Mouse (Mus musculus): Measurements from ENCODE around the gene Ankrd44. TPM values are rescaled to one million over a fixed set of nuclear protein-coding genes. Genes with fewer than 3 reads are reported as not detected.

Ankrd44 gene
- total RNA-seq, 2 experiments from 2014 or later, result 8.8 to 14.5 TPM

GRCm38 (mm10) chr1:54933646-54934045 is 7.5 kb upstream of the Ankrd44 start:
- DNase-seq (ENCODE audit: low spot score in 2 of 2), result no peak
- Histone ChIP-seq H3K4me3 (no peak overlapping the region), H3K27ac (no peak overlapping the region)
- TF ChIP-seq CTCF (conservative IDR thresholded peaks at IDR 0.05), result no peak

- no peak for DNase-seq (ENCODE audit: low spot score in 2 of 2)
- Histone ChIP-seq H3K4me3 (no peak overlapping the region), H3K27ac (no peak overlapping the region)
- TF ChIP-seq CTCF (conservative IDR thresholded peaks at IDR 0.05), result no peak
These were observed 6.4 kb upstream of the Ankrd44 start for GRCm38 (mm10) chr1:54932456-54933115.

- no peak for TF ChIP-seq CTCF (conservative IDR thresholded peaks at IDR 0.05)
- no peak overlapping the region for H3K27ac ChIP-seq
- DNase-seq (ENCODE audit: low spot score in 2 of 2), result no peak
- no peak overlapping the region for H3K4me3 ChIP-seq
These were observed 5.0 kb upstream of the Ankrd44 start for GRCm38 (mm10) chr1:54931231-54931630.

GRCm38 (mm10) chr1:54930670-54931200 is 4.5 kb upstream of the Ankrd44 start:
- DNase-seq (ENCODE audit: low spot score in 2 of 2), result no peak
- no peak for TF ChIP-seq CTCF (conservative IDR thresholded peaks at IDR 0.05)
- H3K27ac ChIP-seq, result no peak overlapping the region

GRCm38 (mm10) chr1:54925451-54925934 is 694 bp downstream of the Ankrd44 start:
- Histone ChIP-seq H3K4me3 (peak overlapping the region; percentile 83), H3K27ac (peak overlapping the region; percentile 79)
- DNase-seq (ENCODE audit: low spot score in 2 of 2), result no peak
- TF ChIP-seq CTCF (conservative IDR thresholded peaks at IDR 0.05), result no peak

More at GRCm38 (mm10) chr1:54930670-54931200, 4.5 kb upstream of the Ankrd44 start:
- no peak overlapping the region for H3K4me3 ChIP-seq

- Histone ChIP-seq H3K4me3 (peak overlapping the region; percentile 83), H3K27ac (no peak overlapping the region)
- no peak for DNase-seq (ENCODE audit: low spot score in 2 of 2)
- TF ChIP-seq CTCF (conservative IDR thresholded peaks at IDR 0.05), result no peak
These were observed 1.4 kb downstream of the Ankrd44 start for GRCm38 (mm10) chr1:54924760-54925159.

GRCm38 (mm10) chr1:54924309-54924685 is 1.9 kb downstream of the Ankrd44 start:
- DNase-seq (ENCODE audit: low spot score in 2 of 2), result no peak
- H3K4me3 ChIP-seq, result no peak overlapping the region
- no peak overlapping the region for H3K27ac ChIP-seq
- no peak for TF ChIP-seq CTCF (conservative IDR thresholded peaks at IDR 0.05)

- DNase-seq (ENCODE audit: low spot score in 2 of 2), result no peak
- TF ChIP-seq CTCF (conservative IDR thresholded peaks at IDR 0.05), result no peak
- Histone ChIP-seq H3K4me3 (no peak overlapping the region), H3K27ac (no peak overlapping the region)
These were observed 2.5 kb downstream of the Ankrd44 start for GRCm38 (mm10) chr1:54923366-54924308.

GRCm38 (mm10) chr1:54922707-54923106 is 3.5 kb downstream of the Ankrd44 start:
- peak; percentile 39 to 42 for DNase-seq (ENCODE audit: low spot score in 2 of 2)
- Histone ChIP-seq H3K4me3 (no peak overlapping the region), H3K27ac (peak overlapping the region; percentile 14; the same call in 1 of the 2 replicates)
- no peak for TF ChIP-seq CTCF (conservative IDR thresholded peaks at IDR 0.05)

- Histone ChIP-seq H3K27ac (peak overlapping the region; percentile 14; the same call in 1 of the 2 replicates), H3K4me3 (no peak overlapping the region)
- no peak for DNase-seq (ENCODE audit: low spot score in 2 of 2)
- no peak for TF ChIP-seq CTCF (conservative IDR thresholded peaks at IDR 0.05)
These were observed 4.1 kb downstream of the Ankrd44 start for GRCm38 (mm10) chr1:54922025-54922574.

GRCm38 (mm10) chr1:54920132-54920531 is 6.1 kb downstream of the Ankrd44 start:
- Histone ChIP-seq H3K4me3 (no peak overlapping the region), H3K27ac (no peak overlapping the region)
- no peak for TF ChIP-seq CTCF (conservative IDR thresholded peaks at IDR 0.05)
- DNase-seq (ENCODE audit: low spot score in 2 of 2), result no peak

GRCm38 (mm10) chr1:54916456-54916855 is 9.7 kb downstream of the Ankrd44 start:
- Histone ChIP-seq H3K27ac (no peak overlapping the region), H3K4me3 (no peak overlapping the region)
- TF ChIP-seq CTCF (conservative IDR thresholded peaks at IDR 0.05), result no peak
- DNase-seq (ENCODE audit: low spot score in 2 of 2), result no peak

GRCm38 (mm10) chr1:54914387-54914786 is 11.8 kb downstream of the Ankrd44 start:
- no peak for TF ChIP-seq CTCF (conservative IDR thresholded peaks at IDR 0.05)
- 0 out of 2 replicates have a peak overlapping the region, but pooled peaks have one; percentile 18 for H3K27ac ChIP-seq
- no peak overlapping the region for H3K4me3 ChIP-seq
- no peak for DNase-seq (ENCODE audit: low spot score in 2 of 2)

All from layer of hippocampus, adult 2 months (tissue).